Mouse (Mus musculus): ENCODE results near the gene Ddx54. TPM values are rescaled to one million over a fixed set of nuclear protein-coding genes. Genes with fewer than 3 reads are reported as not detected.

Gene Ddx54
- total and polyA plus RNA-seq, 3 experiments: 63.7 to 91.8 (median 83.6) TPM

- peak overlapping the region; percentile 98 for H3K27ac ChIP-seq (ENCODE audit: insufficient read depth, low read depth)
- H3K4me3 ChIP-seq (replicated peaks in 1 of 3; ENCODE audit: low read depth in 2 of 3, low read length in 2 of 3, poor library complexity in 1 of 3): peak overlapping the region in 2 of 3 experiments; percentile 21 to 35
- H3K36me3 ChIP-seq (replicated peaks in 1 of 2; ENCODE audit: control insufficient read depth in 1 of 2, insufficient read depth in 1 of 2, low read length in 1 of 2): peaks cover 76 to 92% of the 10 kb centered on the region in 2 experiments
- TF ChIP-seq RCOR1 (conservative IDR thresholded peaks at IDR 0.05; ENCODE audit: low read depth, low read length) (no peak), JUND (conservative IDR thresholded peaks at IDR 0.05; ENCODE audit: low read depth, low read length) (no peak), E2F4 (IDR thresholded peaks at IDR 0.05; ENCODE audit: insufficient replicate concordance, low read depth, low read length) (no peak), TCF12 (IDR thresholded peaks at IDR 0.05; ENCODE audit: low read depth, low read length) (no peak), POLR2A (IDR thresholded peaks at IDR 0.05; ENCODE audit: low read depth, low read length) (no peak), ZNF384 (IDR thresholded peaks at IDR 0.05; ENCODE audit: low read depth, low read length) (no peak), NRF1 (IDR thresholded peaks at IDR 0.05; ENCODE audit: low read depth, low read length) (no peak), TBP (conservative IDR thresholded peaks at IDR 0.05; ENCODE audit: low read depth, low read length) (no peak), ETS1 (conservative IDR thresholded peaks at IDR 0.05; ENCODE audit: low read depth, low read length) (no peak), SMC3 (IDR thresholded peaks at IDR 0.05; ENCODE audit: low read depth, low read length) (no peak), ZMIZ1 (IDR thresholded peaks at IDR 0.05; ENCODE audit: low read depth, low read length) (no peak), USF2 (conservative IDR thresholded peaks at IDR 0.05; ENCODE audit: low read depth, low read length) (no peak), MAZ (IDR thresholded peaks at IDR 0.05; ENCODE audit: low read depth, low read length) (no peak), KAT2A (IDR thresholded peaks at IDR 0.05; ENCODE audit: insufficient replicate concordance, low read length) (no peak), USF1 (IDR thresholded peaks at IDR 0.05; ENCODE audit: low read depth, low read length) (no peak), JUN (IDR thresholded peaks at IDR 0.05; ENCODE audit: insufficient read depth, low read depth, low read length) (no peak)
- H3K9me3 ChIP-seq (replicated peaks; ENCODE audit: low read length): peaks cover 9% of the 10 kb centered on the region
- peaks cover 32 to 82% of the 10 kb centered on the region in 2 experiments for H3K4me1 ChIP-seq (ENCODE audit: control insufficient read depth in 1 of 2, insufficient read depth in 2 of 2)
- H3K79me2 ChIP-seq (replicated peaks; ENCODE audit: control insufficient read depth, extremely low read depth, insufficient read depth, poor library complexity, severe bottlenecking): 0 out of 2 replicates have a peak, but pooled peaks cover 1% of the 10 kb centered on the region
- peak overlapping the region; percentile 48 for H3K4me2 ChIP-seq (ENCODE audit: insufficient read depth, low read depth, poor library complexity, severe bottlenecking)
- in situ Hi-C loops (cut with MboI; ENCODE audit: low pct_ligation_motif_present, low pct_unique_long_range_greater_than_20kb, low sequenced_read_pairs) (loop anchor here (5.0 to 25.0 kb wide), 3 partner anchors 35 to 485 kb away; no protein-coding TSS in a partner anchor), dilution Hi-C loops (cut with MboI; ENCODE audit: extremely low pct_ligation_motif_present, extremely low pct_unique_long_range_greater_than_20kb, low sequenced_read_pairs) (no loop called here)
- peak overlapping the region; percentile 26; the same call in 1 of the 2 replicates for H3K9ac ChIP-seq (ENCODE audit: insufficient read depth, low read depth)
- no peaks in the 10 kb centered on the region for H3K27me3 ChIP-seq (replicated peaks)
- DNase-seq (ENCODE audit: extremely low read depth): no peak
Measured at GRCm38 (mm10) chr5:120621846-120622197, 9.3 kb downstream of the Ddx54 start.

GRCm38 (mm10) chr5:120622198-120622851 lies 9.8 kb downstream of the Ddx54 start:
- peaks cover 32 to 87% of the 10 kb centered on the region in 2 experiments for H3K4me1 ChIP-seq (ENCODE audit: control insufficient read depth in 1 of 2, insufficient read depth in 2 of 2)
- peak overlapping the region; percentile 98 for H3K27ac ChIP-seq (ENCODE audit: insufficient read depth, low read depth)
- H3K36me3 ChIP-seq (replicated peaks in 1 of 2; ENCODE audit: control insufficient read depth in 1 of 2, insufficient read depth in 1 of 2, low read length in 1 of 2): peaks cover 77 to 92% of the 10 kb centered on the region in 2 experiments
- no peaks in the 10 kb centered on the region for H3K79me2 ChIP-seq (replicated peaks; ENCODE audit: control insufficient read depth, extremely low read depth, insufficient read depth, poor library complexity, severe bottlenecking)
- peak; percentile 96 for DNase-seq (ENCODE audit: extremely low read depth)
- peak overlapping the region; percentile 48 for H3K4me2 ChIP-seq (ENCODE audit: insufficient read depth, low read depth, poor library complexity, severe bottlenecking)
- peak overlapping the region in 1 of 3 experiments; percentile 35 for H3K4me3 ChIP-seq (replicated peaks in 1 of 3; ENCODE audit: low read depth in 2 of 3, low read length in 2 of 3, poor library complexity in 1 of 3)
- dilution Hi-C loops (cut with MboI; ENCODE audit: extremely low pct_ligation_motif_present, extremely low pct_unique_long_range_greater_than_20kb, low sequenced_read_pairs) (no loop called here), in situ Hi-C loops (cut with MboI; ENCODE audit: low pct_ligation_motif_present, low pct_unique_long_range_greater_than_20kb, low sequenced_read_pairs) (loop anchor here (5.0 to 25.0 kb wide), 3 partner anchors 35 to 485 kb away; no protein-coding TSS in a partner anchor)
- H3K9me3 ChIP-seq (replicated peaks; ENCODE audit: low read length): peaks cover 9% of the 10 kb centered on the region
- no peaks in the 10 kb centered on the region for H3K27me3 ChIP-seq (replicated peaks)
- H3K9ac ChIP-seq (ENCODE audit: insufficient read depth, low read depth): no peak overlapping the region; the same call in 1 of the 2 replicates
- TF ChIP-seq CHD1 (IDR thresholded peaks at IDR 0.05; ENCODE audit: low read depth, low read length): peak; percentile 80; the same call in 1 of the 2 replicates
- TF ChIP-seq NRF1 (IDR thresholded peaks at IDR 0.05; ENCODE audit: low read depth, low read length): no peak
- peak; percentile 83 for TF ChIP-seq EP300 (IDR thresholded peaks at IDR 0.05; ENCODE audit: low read length)
- no peak; the same call in 1 of the 2 replicates for TF ChIP-seq RAD21 (IDR thresholded peaks at IDR 0.05; ENCODE audit: low read depth, low read length)
- TF ChIP-seq ZNF384 (IDR thresholded peaks at IDR 0.05; ENCODE audit: low read depth, low read length): no peak
- 0 out of 2 replicates have a peak, but pooled peaks have one; percentile 18 for TF ChIP-seq ELF1 (IDR thresholded peaks at IDR 0.05; ENCODE audit: low read depth, low read length)
- TF ChIP-seq MAZ (IDR thresholded peaks at IDR 0.05; ENCODE audit: low read depth, low read length): peak; percentile 94
- TF ChIP-seq BHLHE40 (IDR thresholded peaks at IDR 0.05; ENCODE audit: low read depth, low read length): peak; percentile 92
- peak; percentile 74 for TF ChIP-seq RCOR1 (conservative IDR thresholded peaks at IDR 0.05; ENCODE audit: low read depth, low read length)
- TF ChIP-seq KAT2A (IDR thresholded peaks at IDR 0.05; ENCODE audit: insufficient replicate concordance, low read length): 0 out of 2 replicates have a peak, but pooled peaks have one; percentile 58
- peak; percentile 81 for TF ChIP-seq IRF4 (IDR thresholded peaks at IDR 0.05; ENCODE audit: low read depth, low read length)
- peak; percentile 59; the same call in 1 of the 2 replicates for TF ChIP-seq POLR2A (IDR thresholded peaks at IDR 0.05; ENCODE audit: low read depth, low read length)
- peak; percentile 49 for TF ChIP-seq NELFE (IDR thresholded peaks at IDR 0.05; ENCODE audit: low read depth, low read length)
- no peak for TF ChIP-seq POLR2AphosphoS2 (IDR thresholded peaks at IDR 0.05; ENCODE audit: low read depth, low read length)
- TF ChIP-seq PAX5 (IDR thresholded peaks at IDR 0.05; ENCODE audit: low read length): no peak
- no peak for TF ChIP-seq USF2 (conservative IDR thresholded peaks at IDR 0.05; ENCODE audit: low read depth, low read length)
- no peak for TF ChIP-seq UBTF (IDR thresholded peaks at IDR 0.05; ENCODE audit: low read depth, low read length)
- TF ChIP-seq ZC3H11A (IDR thresholded peaks at IDR 0.05; ENCODE audit: low read depth, low read length): no peak
- TF ChIP-seq ZMIZ1 (IDR thresholded peaks at IDR 0.05; ENCODE audit: low read depth, low read length): peak; percentile 60; the same call in 1 of the 2 replicates
- TF ChIP-seq MAX (IDR thresholded peaks at IDR 0.05; ENCODE audit: low read length): peak; percentile 89
- TF ChIP-seq ETS1 (conservative IDR thresholded peaks at IDR 0.05; ENCODE audit: low read depth, low read length): peak; percentile 96
- 0 out of 2 replicates have a peak, but pooled peaks have one; percentile 12 for TF ChIP-seq JUN (IDR thresholded peaks at IDR 0.05; ENCODE audit: insufficient read depth, low read depth, low read length)
- TF ChIP-seq TCF12 (IDR thresholded peaks at IDR 0.05; ENCODE audit: low read depth, low read length): peak; percentile 95

All from CH12.LX (cell line).